Mouse (Mus musculus) MEL (cell line): ENCODE results near the gene Tmem37. TPM values are rescaled to one million over a fixed set of nuclear protein-coding genes. Genes with fewer than 3 reads are reported as not detected.

ENCODE experiments used
- DNase-seq: peaks from one replicate; pipeline ENCODE4 v3.0.0; 2011; ENCODE audit warnings: low read depth, low spot score
- H3K27ac ChIP-seq: 2 replicates; pipeline ENCODE4 v1.5.1; 2012; ENCODE audit warnings: low read depth, mild to moderate bottlenecking, control low read depth, low read length, moderate library complexity; ENCODE audit not compliant: control insufficient read depth
- H3K27me3 ChIP-seq, 2 experiments: fragments of 150-350 bp in 1 of 2; sonication (generic) in 1 of 2; 2 replicates each; pipeline ENCODE4 v1.6.1; 2012; ENCODE audit warnings: low read length in 2 of 2, mild to moderate bottlenecking in 2 of 2, improper control_type of control experiment in 1 of 2, moderate library complexity in 1 of 2; ENCODE audit not compliant: insufficient read depth in 2 of 2, control insufficient read depth in 1 of 2
- H3K36me3 ChIP-seq, 2 experiments: 2 replicates each; pipeline ENCODE4 v1.6.1; 2012 to 2014; ENCODE audit warnings: low read length in 2 of 2, improper control_type of control experiment in 1 of 2, inconsistent platforms in 1 of 2, mild to moderate bottlenecking in 1 of 2; ENCODE audit not compliant: insufficient read depth in 2 of 2, control insufficient read depth in 1 of 2
- H3K4me1 ChIP-seq, 2 experiments: fragments of 150-350 bp in 1 of 2; sonication (generic) in 1 of 2; 2 replicates each; pipeline ENCODE4 v1.6.1; 2012; ENCODE audit warnings: low read length in 2 of 2, improper control_type of control experiment in 1 of 2, mild to moderate bottlenecking in 1 of 2; ENCODE audit not compliant: insufficient read depth in 2 of 2, control insufficient read depth in 1 of 2
- H3K4me3 ChIP-seq, 2 experiments: fragments of 150-350 bp in 1 of 2; sonication (generic) in 1 of 2; 2 replicates each; pipeline ENCODE4 v1.5.1; 2012; ENCODE audit warnings: low read depth in 2 of 2, low read length in 2 of 2, mild to moderate bottlenecking in 2 of 2, moderate library complexity in 2 of 2, control low read depth in 1 of 2, improper control_type of control experiment in 1 of 2; ENCODE audit not compliant: control insufficient read depth in 1 of 2, insufficient read depth in 1 of 2
- H3K79me2 ChIP-seq: 2 replicates; pipeline ENCODE4 v1.6.1; 2012; ENCODE audit warnings: mild to moderate bottlenecking, low read length, moderate library complexity; ENCODE audit not compliant: control insufficient read depth, poor library complexity, insufficient read depth
- H3K9ac ChIP-seq: 2 replicates; pipeline ENCODE4 v1.6.1; 2012; ENCODE audit warnings: low read depth, mild to moderate bottlenecking, control low read depth, low read length, moderate library complexity; ENCODE audit not compliant: control insufficient read depth, poor library complexity, severe bottlenecking
- H3K9me3 ChIP-seq: fragments of 150-350 bp; sonication (generic); replicated peaks from 2 replicates; pipeline ENCODE4 v1.6.1; 2012; ENCODE audit warnings: mild to moderate bottlenecking, low read length, improper control_type of control experiment, moderate library complexity; ENCODE audit not compliant: insufficient read depth
- BHLHE40 ChIP-seq: IDR thresholded peaks from 2 replicates; pipeline ENCODE4 v1.6.1; 2012; ENCODE audit warnings: low read depth, mild to moderate bottlenecking, inconsistent platforms, low read length, improper control_type of control experiment, borderline replicate concordance
- CTCF ChIP-seq, 3 experiments: IDR thresholded peaks in 2 of 3; conservative IDR thresholded peaks in 1 of 3; 2 replicates each; pipeline ENCODE4 v1.5.1; 2011 to 2012; ENCODE audit warnings: low read length in 3 of 3, low read depth in 2 of 3, mild to moderate bottlenecking in 2 of 3, improper control_type of control experiment in 1 of 3, inconsistent platforms in 1 of 3, mixed read lengths in 1 of 3, moderate library complexity in 1 of 3; ENCODE audit not compliant: control insufficient read depth in 1 of 3, insufficient read depth in 1 of 3, poor library complexity in 1 of 3, severe bottlenecking in 1 of 3
- ELF1 ChIP-seq: IDR thresholded peaks from 2 replicates; pipeline ENCODE4 v1.6.1; 2014; ENCODE audit warnings: low read depth, mild to moderate bottlenecking, inconsistent platforms, low read length, improper control_type of control experiment, moderate library complexity
- ETS1 ChIP-seq: IDR thresholded peaks from 2 replicates; pipeline ENCODE4 v1.6.1; 2012; ENCODE audit warnings: low read depth, mild to moderate bottlenecking, inconsistent platforms, low read length, improper control_type of control experiment, moderate library complexity
- JUND ChIP-seq: IDR thresholded peaks from 2 replicates; pipeline ENCODE4 v1.6.1; 2011; ENCODE audit warnings: low read depth, mild to moderate bottlenecking, improper control_type of control experiment, low read length
- MAZ ChIP-seq: IDR thresholded peaks from 2 replicates; pipeline ENCODE4 v1.6.1; 2012; ENCODE audit warnings: low read depth, mild to moderate bottlenecking, inconsistent platforms, low read length, improper control_type of control experiment
- MYC ChIP-seq: IDR thresholded peaks from 2 replicates; pipeline ENCODE4 v1.6.1; 2011; ENCODE audit warnings: low read depth, mild to moderate bottlenecking, low read length, improper control_type of control experiment, moderate library complexity
- POLR2AphosphoS5 ChIP-seq: IDR thresholded peaks from 2 replicates; pipeline ENCODE4 v1.6.1; 2012; ENCODE audit warnings: low read depth, borderline replicate concordance, mild to moderate bottlenecking, inconsistent platforms, low read length, moderate library complexity, mixed read lengths
- RAD21 ChIP-seq: IDR thresholded peaks from 2 replicates; pipeline ENCODE4 v1.6.1; 2011; ENCODE audit warnings: mild to moderate bottlenecking, low read depth, low read length, improper control_type of control experiment
- SIN3A ChIP-seq: IDR thresholded peaks from 2 replicates; pipeline ENCODE4 v1.6.1; 2012; ENCODE audit warnings: low read length, improper control_type of control experiment, inconsistent platforms
- SMC3 ChIP-seq: IDR thresholded peaks from 2 replicates; pipeline ENCODE4 v1.6.1; 2011; ENCODE audit warnings: low read depth, low read length, improper control_type of control experiment
- TAL1 ChIP-seq: IDR thresholded peaks from 2 replicates; pipeline ENCODE4 v1.6.1; 2012; ENCODE audit warnings: mild to moderate bottlenecking, inconsistent platforms, low read length, moderate library complexity, mixed read lengths
- TCF12 ChIP-seq: IDR thresholded peaks from 2 replicates; pipeline ENCODE4 v1.6.1; 2014; ENCODE audit warnings: low read depth, mild to moderate bottlenecking, inconsistent platforms, low read length, improper control_type of control experiment, moderate library complexity
- USF1 ChIP-seq: IDR thresholded peaks from 2 replicates; pipeline ENCODE4 v1.6.1; 2014; ENCODE audit warnings: low read depth, mild to moderate bottlenecking, inconsistent platforms, low read length, improper control_type of control experiment, moderate library complexity
- USF2 ChIP-seq, 2 experiments: IDR thresholded peaks; 2 replicates each; pipeline ENCODE4 v1.6.1; 2011 to 2012; ENCODE audit warnings: improper control_type of control experiment in 2 of 2, low read length in 2 of 2, borderline replicate concordance in 1 of 2, inconsistent platforms in 1 of 2, low read depth in 1 of 2, mild to moderate bottlenecking in 1 of 2; ENCODE audit not compliant: insufficient read depth in 1 of 2
- ZMIZ1 ChIP-seq: IDR thresholded peaks from 2 replicates; pipeline ENCODE4 v1.6.1; 2012; ENCODE audit warnings: low read depth, mild to moderate bottlenecking, inconsistent platforms, low read length, improper control_type of control experiment, moderate library complexity
- ZNF384 ChIP-seq: IDR thresholded peaks from 2 replicates; pipeline ENCODE4 v1.6.1; 2012; ENCODE audit warnings: low read depth, mild to moderate bottlenecking, inconsistent platforms, low read length, improper control_type of control experiment
- polyA plus RNA-seq, 2 experiments: library from polyadenylated mRNA; stranded (reverse) in 1 of 2; unstranded in 1 of 2; fragments of >175 nt in 1 of 2; fragments of >200 nt in 1 of 2; gene quantifications; 2 replicates each; pipeline versions ENCODE4 v1.2.1 to v1.2.4; 2012; ENCODE audit warnings: low replicate concordance in 2 of 2, low read depth in 1 of 2; ENCODE audit not compliant: insufficient read length in 2 of 2, insufficient read depth in 1 of 2, missing spikeins in 1 of 2
- total RNA-seq: library from RNA; depleted of rRNA; stranded (reverse); fragments of 300-350 nt; gene quantifications from 2 replicates; pipeline ENCODE4 v1.2.3, GENCODE M21; 2012

Gene Tmem37
- total and polyA plus RNA-seq, 3 experiments, result 2.6 to 9.1 TPM; not detected in 1

GRCm38 (mm10) chr1:120055475-120055874 lies 18.4 kb downstream of the Tmem37 start:
- DNase-seq, result no peak
- no peak overlapping the region for H3K4me3 ChIP-seq
- H3K27ac ChIP-seq, result no peak overlapping the region

DNA sequence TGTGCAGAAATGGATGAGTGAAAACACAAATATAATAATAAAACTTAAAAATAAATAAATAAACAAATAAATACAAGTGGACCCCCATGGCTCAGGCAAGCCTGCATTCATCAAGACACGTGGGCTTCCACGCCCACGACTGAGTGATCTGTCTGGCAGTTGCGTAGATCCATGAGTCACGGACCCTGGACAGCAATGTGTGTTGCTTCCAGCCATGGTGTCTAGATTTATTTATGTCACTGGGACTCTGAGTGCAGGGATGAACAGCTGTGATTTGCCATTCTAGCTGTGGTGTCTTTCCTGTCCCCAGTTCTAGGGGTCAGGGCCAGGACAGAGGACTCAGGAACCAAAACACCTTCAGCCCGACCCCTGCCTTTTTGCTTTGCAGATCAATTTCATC lies 18.9 kb downstream of the Tmem37 start:
- H3K4me1 ChIP-seq, result no peaks in the 10 kb centered on the region
- H3K79me2 ChIP-seq, result no peaks in the 10 kb centered on the region
- H3K9ac ChIP-seq, result no peak overlapping the region
- no peaks in the 10 kb centered on the region for H3K36me3 ChIP-seq
- H3K4me3 ChIP-seq, result no peak overlapping the region
- no peak for DNase-seq
- H3K27me3 ChIP-seq, result peaks cover 5% of the 10 kb centered on the region in 2 experiments; a peak in 3 of 4 replicates
- H3K27ac ChIP-seq, result no peak overlapping the region
- no peaks in the 10 kb centered on the region for H3K9me3 ChIP-seq
- TF ChIP-seq MYC (no peak), SMC3 (no peak), TCF12 (no peak), ETS1 (no peak), ZNF384 (no peak), TAL1 (no peak), USF1 (no peak), JUND (no peak), CTCF (IDR thresholded peaks at IDR 0.05 in 2 of 3, conservative IDR thresholded peaks at IDR 0.05 in 1 of 3; ENCODE audit: control insufficient read depth in 1 of 3, insufficient read depth in 1 of 3, low read depth in 2 of 3, low read length in 3 of 3, poor library complexity in 1 of 3, severe bottlenecking in 1 of 3) (no peak), ELF1 (no peak)

More at GRCm38 (mm10) chr1:120055475-120055874, 18.4 kb downstream of the Tmem37 start:
- TF ChIP-seq BHLHE40, result no peak
- no peak for TF ChIP-seq ELF1
- TF ChIP-seq POLR2AphosphoS5, result no peak
- no peak for TF ChIP-seq USF2 (IDR thresholded peaks at IDR 0.05; ENCODE audit: borderline replicate concordance in 1 of 2, insufficient read depth in 1 of 2, low read depth in 1 of 2, low read length in 2 of 2)
- no peak for TF ChIP-seq MAZ
- TF ChIP-seq ZMIZ1, result no peak
- no peak for TF ChIP-seq SIN3A
- TF ChIP-seq RAD21, result no peak
- Histone ChIP-seq H3K9me3 (no peaks in the 10 kb centered on the region), H3K27me3 (peaks cover 5% of the 10 kb centered on the region in 2 experiments; a peak in 3 of 4 replicates), H3K9ac (no peak overlapping the region), H3K79me2 (no peaks in the 10 kb centered on the region), H3K36me3 (no peaks in the 10 kb centered on the region), H3K4me1 (no peaks in the 10 kb centered on the region)
